In genomic region chr1:151720566-151720965, GRCm38 (mm10) we compare ENCODE assay signal across 23 mouse cellular contexts. TPM values are rescaled to one million over a fixed set of nuclear protein-coding genes. Genes with fewer than 3 reads are reported as not detected.
A peak's percentile ranks its signal among the peaks of the same experiment; 100 is the strongest.
DNase-seq lines count a peak whose midpoint lies in the region; ATAC-seq and TF ChIP-seq lines count a peak whose summit lies in the region.
"Had no signal": no experiment of that assay in that cellular context is flagged by ENCODE, and none has a peak within 500 bp of the region (broad histone marks: within the 10 kb centered on the region; RNA-seq: fewer than 3 reads in every experiment).

No protein-coding gene starts in this region.

- H3K27ac ChIP-seq in kidney, embryonic 14.5 days (ENCODE audit: low read depth, low read length), result no peak overlapping the region
- peak overlapping the region; percentile 43; the same call in 1 of the 2 replicates for H3K27ac ChIP-seq in lung, postnatal 0 days (ENCODE audit: low read length)
- H3K27ac ChIP-seq: forebrain, embryonic 10.5 days; heart, embryonic 10.5 days; hindbrain, embryonic 14.5 days; limb, embryonic 13.5 days; liver, embryonic 15.5 days had no signal

- 91% methylated on average over 2 of the region's 2 CpGs for WGBS in kidney, embryonic 14.5 days
- 32% methylated on average over 2 of the region's 2 CpGs for WGBS in lung, postnatal 0 days

- H3K4me2 ChIP-seq in kidney, embryonic 14.5 days (replicated peaks; ENCODE audit: low read depth, low read length), result no peak overlapping the region
- H3K4me2 ChIP-seq in lung, postnatal 0 days (replicated peaks; ENCODE audit: low read depth, low read length), result no peak overlapping the region
- H3K4me2 ChIP-seq: hindbrain, embryonic 14.5 days; limb, embryonic 13.5 days; liver, embryonic 15.5 days had no signal

- H3K9me3 ChIP-seq in kidney, embryonic 14.5 days (ENCODE audit: control insufficient read depth, low read length), result no peaks in the 10 kb centered on the region
- no peaks in the 10 kb centered on the region for H3K9me3 ChIP-seq in lung, postnatal 0 days (ENCODE audit: low read length)
- H3K9me3 ChIP-seq: forebrain, embryonic 10.5 days; heart, embryonic 10.5 days; limb, embryonic 13.5 days; liver, embryonic 15.5 days had no signal

- TF ChIP-seq CTCF in lung, postnatal 0 days (IDR thresholded peaks at IDR 0.05), result no peak

- no peaks in the 10 kb centered on the region for H3K27me3 ChIP-seq in kidney, embryonic 14.5 days (ENCODE audit: control insufficient read depth, insufficient read depth, low read length)
- no peaks in the 10 kb centered on the region for H3K27me3 ChIP-seq in lung, postnatal 0 days (replicated peaks; ENCODE audit: insufficient read depth, low read length)
- H3K27me3 ChIP-seq: limb, embryonic 13.5 days; liver, embryonic 15.5 days had no signal

- H3K9ac ChIP-seq in kidney, embryonic 14.5 days (ENCODE audit: low read depth, low read length), result no peak overlapping the region
- H3K9ac ChIP-seq in lung, postnatal 0 days (replicated peaks; ENCODE audit: low read depth), result no peak overlapping the region
- H3K9ac ChIP-seq: hindbrain, embryonic 14.5 days; limb, embryonic 13.5 days; liver, embryonic 15.5 days had no signal

- no peaks in the 10 kb centered on the region for H3K36me3 ChIP-seq in kidney, embryonic 14.5 days (ENCODE audit: control insufficient read depth, insufficient read depth, low read length)
- H3K36me3 ChIP-seq in lung, postnatal 0 days (ENCODE audit: insufficient read depth, low read length), result no peaks in the 10 kb centered on the region
- H3K36me3 ChIP-seq: forebrain, embryonic 10.5 days; heart, embryonic 10.5 days; limb, embryonic 13.5 days; liver, embryonic 15.5 days had no signal

- H3K4me1 ChIP-seq in kidney, embryonic 14.5 days (ENCODE audit: control insufficient read depth, insufficient read depth, low read length), result no peaks in the 10 kb centered on the region
- H3K4me1 ChIP-seq in lung, postnatal 0 days (ENCODE audit: insufficient read depth, low read depth, low read length), result peaks cover 5% of the 10 kb centered on the region
- H3K4me1 ChIP-seq: liver, embryonic 15.5 days had no signal

- ATAC-seq in kidney, embryonic 14.5 days (ENCODE audit: low FRiP score, low TSS enrichment), result no peak
- peak; percentile 15; the same call in 1 of the 2 replicates for ATAC-seq in lung, postnatal 0 days
- ATAC-seq: midbrain, embryonic 16.5 days had no signal

- no peak for TF ChIP-seq EP300 in lung, postnatal 0 days (IDR thresholded peaks at IDR 0.05)

- DNase-seq in adrenal gland, adult (ENCODE audit: inconsistent age in 2 of 2, low spot score in 1 of 2), result peak; percentile 73 to 91
- no peak for DNase-seq in adrenal gland, adult 18-20 months (ENCODE audit: low spot score in 2 of 2)
- peak; percentile 46 for DNase-seq in kidney, postnatal 14 days
- peak; percentile 48 for DNase-seq in lung, postnatal 0 days (ENCODE audit: low spot score)
- DNase-seq in lung, adult 18-20 months, result no peak
- DNase-seq in adrenal gland, postnatal 10 days, result peak; percentile 60
- DNase-seq in cerebellum, adult 9-10 months, result no peak
- DNase-seq: cerebellum, adult 11-12 months; gastrocnemius, postnatal 10 days; heart, postnatal 4 days; layer of hippocampus, adult 9-11 months; lung, postnatal 4 days; right cerebral cortex, postnatal 14 days; thymus, adult 18-20 months; thymus, postnatal 36 days had no signal

- H3K4me3 ChIP-seq in kidney, embryonic 14.5 days (ENCODE audit: low read length), result no peak overlapping the region
- no peak overlapping the region for H3K4me3 ChIP-seq in lung, postnatal 0 days (ENCODE audit: low read depth, low read length)
- H3K4me3 ChIP-seq: forebrain, embryonic 10.5 days; heart, embryonic 10.5 days; limb, embryonic 13.5 days; liver, embryonic 15.5 days; myocyte had no signal

RNA-seq across cellular contexts. Expression of gene Edem3, which starts 34.6 kb away (rescaled TPM):
- 100 to 1,000 TPM in 1 of 2 experiments, 10 to 100 TPM in 1; 57.6 to 146 TPM for total RNA-seq in adrenal gland, adult 18-20 months (2021)
- 9.1 and 21.7 TPM in 2 replicates for polyA plus RNA-seq in kidney, embryonic 14.5 days (2014; fragmentation: Nextera tagmentation; extraction: Ambion mirVana)
- 10.1 and 11.2 TPM in 2 replicates for polyA plus RNA-seq in lung, postnatal 0 days (2015; fragmentation: Nextera tagmentation; extraction: Ambion mirVana)
- 10 to 100 TPM; 75.4 to 77.1 TPM for total RNA-seq in adrenal gland, postnatal 10 days (2021)

Comparison
In these comparisons a context has a peak if more than half of its experiments do, and no peak if none do; other contexts are left out.
1. DNase-seq: peak in adrenal gland, adult (2 of 2), kidney, postnatal 14 days (single experiment), lung, postnatal 0 days (single experiment) and adrenal gland, postnatal 10 days (single experiment); none in adrenal gland, adult 18-20 months (0 of 2), lung, adult 18-20 months (0 of 2) and cerebellum, adult 9-10 months (single experiment).